Mouse (Mus musculus): ENCODE data around the gene Fam129b.

DNA sequence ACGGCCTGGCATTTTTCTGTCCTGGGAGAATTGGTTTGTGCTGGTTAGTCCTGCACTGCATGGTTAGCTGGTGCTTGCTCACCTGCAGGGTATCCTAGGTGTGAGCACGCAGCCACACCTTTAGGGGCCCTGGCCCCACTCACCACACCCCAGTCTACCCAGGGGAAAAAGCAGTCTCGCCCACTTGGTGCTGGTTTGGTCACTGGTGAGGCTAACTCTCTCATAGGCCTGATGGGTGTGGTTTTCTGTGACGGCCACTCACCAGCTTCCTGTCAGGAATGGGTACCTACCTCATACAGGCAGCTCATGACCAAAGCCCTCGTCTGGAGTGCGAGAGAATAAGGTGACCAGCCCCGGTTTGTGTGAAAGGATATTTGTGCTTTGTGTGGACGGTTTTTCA, 29.4 kb downstream of the Fam129b start:
- TF ChIP-seq CTCF (IDR thresholded peaks at IDR 0.05; ENCODE audit: low read depth, low read length) (no peak), POLR2A (IDR thresholded peaks at IDR 0.05; ENCODE audit: extremely low read depth, insufficient read depth, low read length) (no peak)
